Mouse (Mus musculus) frontal cortex, postnatal 10 days (tissue): ENCODE measurements around the gene Acaca.
"Not testable (repeated sequence)": the region's sequence is repeated elsewhere in the genome, so short reads cannot be mapped to it uniquely, and the experiment has no call there.

ENCODE experiments used
- DNase-seq, 2 experiments: peaks; one replicate each; pipeline ENCODE4 v3.0.0; 2022; ENCODE audit warnings: low spot score in 2 of 2, mixed read lengths in 1 of 2

Gene Acaca

GRCm38 (mm10) chr11:84332384-84332783 lies 202.9 kb downstream of the Acaca start:
- DNase-seq = no peak

- no peak for DNase-seq
Measured at GRCm38 (mm10) chr11:84332860-84333259, 203.4 kb downstream of the Acaca start.

- DNase-seq = not testable (repeated sequence)
Measured at GRCm38 (mm10) chr11:84338273-84338672, 208.8 kb downstream of the Acaca start.

GRCm38 (mm10) chr11:84340630-84341029 lies 211.2 kb downstream of the Acaca start:
- no peak for DNase-seq

- no peak for DNase-seq
Measured at GRCm38 (mm10) chr11:84344522-84345236, 215.2 kb downstream of the Acaca start.

GRCm38 (mm10) chr11:84347766-84348165 lies 218.3 kb downstream of the Acaca start:
- DNase-seq = peak; percentile 16 to 39

- no peak for DNase-seq
Measured at GRCm38 (mm10) chr11:84348843-84349825, 219.7 kb downstream of the Acaca start.

GRCm38 (mm10) chr11:84351150-84351549 lies 221.7 kb downstream of the Acaca start:
- no peak for DNase-seq

GRCm38 (mm10) chr11:84353058-84353726 lies 223.7 kb downstream of the Acaca start:
- DNase-seq = no peak

- no peak for DNase-seq
Measured at GRCm38 (mm10) chr11:84357304-84357703, 227.8 kb downstream of the Acaca start.

- DNase-seq = no peak
Measured at GRCm38 (mm10) chr11:84357771-84358170, 228.3 kb downstream of the Acaca start.

GRCm38 (mm10) chr11:84361551-84361950 lies 232.1 kb downstream of the Acaca start:
- DNase-seq = no peak

- DNase-seq = no peak
Measured at GRCm38 (mm10) chr11:84362633-84363243, 233.3 kb downstream of the Acaca start.

GRCm38 (mm10) chr11:84365313-84365712 lies 235.8 kb downstream of the Acaca start:
- no peak for DNase-seq

- no peak for DNase-seq
Measured at GRCm38 (mm10) chr11:84368902-84369301, 239.4 kb downstream of the Acaca start.

GRCm38 (mm10) chr11:84373122-84373521 lies 243.7 kb downstream of the Acaca start:
- DNase-seq = no peak

GRCm38 (mm10) chr11:84375951-84376496 lies 246.6 kb downstream of the Acaca start:
- DNase-seq = no peak

- DNase-seq = no peak
Measured at GRCm38 (mm10) chr11:84376510-84377365, 247.3 kb downstream of the Acaca start.

- no peak for DNase-seq
Measured at GRCm38 (mm10) chr11:84382450-84382849, 253.0 kb downstream of the Acaca start.

GRCm38 (mm10) chr11:84383891-84384290 lies 254.4 kb downstream of the Acaca start:
- no peak for DNase-seq
